ENCODE assay signal across 21 mouse cellular contexts in the genomic region with DNA sequence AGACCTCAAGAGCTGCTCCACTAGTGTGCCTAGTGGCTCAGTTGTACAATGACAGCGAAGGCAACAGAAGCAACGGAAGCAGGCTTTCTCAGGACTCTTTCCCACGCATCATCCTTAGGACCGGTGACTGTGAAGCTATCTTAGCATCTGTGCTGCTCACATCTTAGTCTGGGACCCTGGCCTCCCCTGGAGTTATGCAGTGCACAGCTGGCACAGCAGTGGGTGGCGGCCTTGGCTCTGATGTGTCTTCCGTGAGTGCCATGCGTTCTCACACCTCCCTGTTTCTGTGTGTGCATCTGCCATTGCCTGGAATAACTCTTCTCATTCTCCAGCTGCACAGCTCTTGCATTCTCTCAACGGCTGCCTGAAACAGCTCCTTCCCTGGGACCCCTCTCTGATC. TPM values are rescaled to one million over a fixed set of nuclear protein-coding genes. Genes with fewer than 3 reads are reported as not detected.
DNase-seq lines count a peak whose midpoint lies in the region; TF ChIP-seq lines count a peak whose summit lies in the region.
"Had no signal": no experiment of that assay in that cellular context is flagged by ENCODE, and none has a peak within 500 bp of the region (broad histone marks: within the 10 kb centered on the region; RNA-seq: fewer than 3 reads in every experiment).

No protein-coding gene starts in this region.

- H3K27ac ChIP-seq in cerebellum, adult 2 months (ENCODE audit: insufficient read depth, low read length): 0 out of 2 replicates have a peak overlapping the region, but pooled peaks have one; percentile 5
- H3K27ac ChIP-seq in layer of hippocampus, adult 2 months: peak overlapping the region; percentile 84
- peak overlapping the region; percentile 34 for H3K27ac ChIP-seq in olfactory bulb, adult 2 months (ENCODE audit: insufficient read depth, low read depth, low read length)
- H3K27ac ChIP-seq: embryonic facial prominence, embryonic 12.5 days; heart, embryonic 13.5 days; limb, embryonic 10.5 days; liver, embryonic 12.5 days; midbrain, embryonic 15.5 days; neural tube, embryonic 12.5 days had no signal

- no peak for DNase-seq in cerebellum, adult 2 months
- DNase-seq in cerebellum, adult 9-10 months: no peak
- DNase-seq in layer of hippocampus, adult 2 months (ENCODE audit: low spot score in 2 of 2): no peak
- DNase-seq in layer of hippocampus, adult 8-10 months (ENCODE audit: low spot score in 2 of 2): no peak
- peak; percentile 67 to 74 for DNase-seq in frontal cortex, adult 2 months (ENCODE audit: extremely low spot score in 1 of 2, low spot score in 1 of 2)
- no peak for DNase-seq in testis, postnatal 10 days (ENCODE audit: low spot score)
- no peak for DNase-seq in urinary bladder, postnatal 25 days (ENCODE audit: low spot score)
- DNase-seq: adrenal gland, postnatal 25 days; cerebellum, postnatal 36 days; gastrocnemius, postnatal 36 days; kidney, postnatal 36 days; thymus, postnatal 4 days had no signal

- TF ChIP-seq CTCF in cerebellum, adult 2 months (IDR thresholded peaks at IDR 0.05; ENCODE audit: borderline replicate concordance, insufficient read depth, low read depth, low read length): no peak
- TF ChIP-seq CTCF in layer of hippocampus, adult 2 months (conservative IDR thresholded peaks at IDR 0.05): peak; percentile 51
- TF ChIP-seq CTCF in olfactory bulb, adult 2 months (IDR thresholded peaks at IDR 0.05; ENCODE audit: insufficient read depth, low read depth, low read length): no peak

- H3K4me3 ChIP-seq in cerebellum, adult 2 months (replicated peaks; ENCODE audit: insufficient read depth, low read depth, low read length): no peak overlapping the region
- no peak overlapping the region for H3K4me3 ChIP-seq in layer of hippocampus, adult 2 months
- H3K4me3 ChIP-seq in olfactory bulb, adult 2 months (ENCODE audit: insufficient read depth, low read depth, low read length): no peak overlapping the region
- H3K4me3 ChIP-seq: embryonic facial prominence, embryonic 12.5 days; heart, embryonic 13.5 days; limb, embryonic 10.5 days; liver, embryonic 12.5 days; midbrain, embryonic 15.5 days; neural tube, embryonic 12.5 days had no signal

- 56% methylated on average over 8 of the region's 8 CpGs for WGBS in cerebellum, adult 2 months
- 40% methylated on average over 8 of the region's 8 CpGs for WGBS in olfactory bulb, adult 2 months

- peaks cover 68% of the 10 kb centered on the region for H3K4me1 ChIP-seq in cerebellum, adult 2 months (ENCODE audit: control insufficient read depth, insufficient read depth, low read length)
- H3K4me1 ChIP-seq in olfactory bulb, adult 2 months (ENCODE audit: control insufficient read depth, insufficient read depth, low read length): peaks cover 30% of the 10 kb centered on the region
- H3K4me1 ChIP-seq: embryonic facial prominence, embryonic 12.5 days; heart, embryonic 13.5 days; liver, embryonic 12.5 days; midbrain, embryonic 15.5 days; neural tube, embryonic 12.5 days had no signal

- H3K27me3 ChIP-seq in cerebellum, adult 2 months (ENCODE audit: control insufficient read depth, insufficient read depth, low read length): no peaks in the 10 kb centered on the region
- H3K27me3 ChIP-seq: liver, embryonic 12.5 days; midbrain, embryonic 15.5 days; neural tube, embryonic 12.5 days had no signal

- TF ChIP-seq POLR2A in cerebellum, adult 2 months (IDR thresholded peaks at IDR 0.05; ENCODE audit: borderline replicate concordance, insufficient read depth, low read length): no peak
- TF ChIP-seq POLR2A in olfactory bulb, adult 2 months (IDR thresholded peaks at IDR 0.05; ENCODE audit: insufficient read depth, low read depth, low read length): no peak

RNA-seq across cellular contexts. Expression of gene Kcna5, which starts 46.4 kb away (rescaled TPM):
- polyA plus RNA-seq in cerebellum, adult 2 months (2012; rRNA removed): 0.80 and 1.0 TPM in 2 replicates
- total RNA-seq in layer of hippocampus, adult 2 months (2021): 1 to 10 TPM; 1.5 to 1.6 TPM
- 1 to 10 TPM; 1.1 to 2.8 (median 1.7) TPM for total RNA-seq in layer of hippocampus, adult 8-10 months (2022)
- polyA plus RNA-seq in frontal cortex, adult 2 months (2012; rRNA removed): 5.4 and 6.3 TPM in 2 replicates
- not detected in 2 replicates for polyA plus RNA-seq in olfactory bulb, adult 2 months (2012; ENCODE audit: insufficient read depth, insufficient read length, low replicate concordance, missing spikeins)
- total RNA-seq: hematopoietic stem cell, adult 5-6 weeks; megakaryocyte, adult 5-6 weeks had no signal

Comparison
In these comparisons a context has a peak if more than half of its experiments do, and no peak if none do; other contexts are left out.
1. DNase-seq: peak in frontal cortex, adult 2 months (2 of 2); none in cerebellum, adult 2 months (0 of 2), cerebellum, adult 9-10 months (single experiment), layer of hippocampus, adult 2 months (0 of 2), layer of hippocampus, adult 8-10 months (0 of 2), testis, postnatal 10 days (single experiment) and urinary bladder, postnatal 25 days (single experiment).
2. H3K27ac ChIP-seq: peak in every context shown above with its lines; median percentile 84 in layer of hippocampus, adult 2 months; 34 in olfactory bulb, adult 2 months; 5 in cerebellum, adult 2 months.